Mouse (Mus musculus): Measurements from ENCODE around the gene Gm10715. TPM values are rescaled to one million over a fixed set of nuclear protein-coding genes. Genes with fewer than 3 reads are reported as not detected.
"Not testable (repeated sequence)": the region's sequence is repeated elsewhere in the genome, so short reads cannot be mapped to it uniquely, and the experiment has no call there.

The Gm10715 gene
- polyA plus RNA-seq, 1 experiment from 2014 or later = not detected

- not testable (repeated sequence) for H3K9me3 ChIP-seq (ENCODE audit: control insufficient read depth, low read length); H3K4me1 ChIP-seq (ENCODE audit: control insufficient read depth, insufficient read depth, low read length); H3K36me3 ChIP-seq (ENCODE audit: control insufficient read depth, insufficient read depth, low read length); ATAC-seq; H3K9ac ChIP-seq (ENCODE audit: low read depth, low read length); H3K27ac ChIP-seq (ENCODE audit: low read length); H3K4me2 ChIP-seq (ENCODE audit: low read depth, low read length); H3K27me3 ChIP-seq (replicated peaks; ENCODE audit: control insufficient read depth, insufficient read depth, low read length); H3K4me3 ChIP-seq (ENCODE audit: low read length)
- WGBS = 66% methylated on average over 4 of the region's 4 CpGs
Observed at GRCm38 (mm10) chr9:3038161-3038560, 1.5 kb downstream of the Gm10715 start.

Small RNA genes lying within 50 kb of the gene (microRNA-seq; reads per million reads assigned to microRNA genes)
- gene Mir101c = not detected

Other genes with a start within 250 kb of the Gm10715 start
- not detected in 2 replicates for gene Gm10722, start 36.0 kb upstream of the Gm10715 start, polyA plus RNA-seq (2015; fragmentation: Nextera tagmentation; extraction: Ambion mirVana)
- gene Gm11168, start 33.5 kb upstream of the Gm10715 start, polyA plus RNA-seq (2015; fragmentation: Nextera tagmentation; extraction: Ambion mirVana) = not detected in 2 replicates
- gene Gm10721, start 23.7 kb upstream of the Gm10715 start, polyA plus RNA-seq (2015; fragmentation: Nextera tagmentation; extraction: Ambion mirVana) = not detected in 2 replicates
- not detected in 2 replicates for gene Gm10720, start 21.2 kb upstream of the Gm10715 start, polyA plus RNA-seq (2015; fragmentation: Nextera tagmentation; extraction: Ambion mirVana)
- gene Gm10719, start 19.5 kb upstream of the Gm10715 start, polyA plus RNA-seq (2015; fragmentation: Nextera tagmentation; extraction: Ambion mirVana) = not detected in 2 replicates
- gene Gm10718, start 13.3 kb upstream of the Gm10715 start, polyA plus RNA-seq (2015; fragmentation: Nextera tagmentation; extraction: Ambion mirVana) = 0.46 TPM in 1 of 2 replicates, not detected in the other
- gene Gm10717, start 11.5 kb upstream of the Gm10715 start, polyA plus RNA-seq (2015; fragmentation: Nextera tagmentation; extraction: Ambion mirVana) = not detected in 2 replicates
- gene Gm17535, start 2.3 kb upstream of the Gm10715 start, polyA plus RNA-seq (2015; fragmentation: Nextera tagmentation; extraction: Ambion mirVana) = not detected in 2 replicates

Measured in intestine, embryonic 16.5 days (tissue).